Mouse (Mus musculus): ENCODE measurements around the gene Cd59b. TPM values are rescaled to one million over a fixed set of nuclear protein-coding genes. Genes with fewer than 3 reads are reported as not detected.

Cd59b gene
- polyA plus RNA-seq (2014; fragmentation: Nextera tagmentation; extraction: Ambion mirVana) = 5.3 and 5.5 TPM in 2 replicates

DNA sequence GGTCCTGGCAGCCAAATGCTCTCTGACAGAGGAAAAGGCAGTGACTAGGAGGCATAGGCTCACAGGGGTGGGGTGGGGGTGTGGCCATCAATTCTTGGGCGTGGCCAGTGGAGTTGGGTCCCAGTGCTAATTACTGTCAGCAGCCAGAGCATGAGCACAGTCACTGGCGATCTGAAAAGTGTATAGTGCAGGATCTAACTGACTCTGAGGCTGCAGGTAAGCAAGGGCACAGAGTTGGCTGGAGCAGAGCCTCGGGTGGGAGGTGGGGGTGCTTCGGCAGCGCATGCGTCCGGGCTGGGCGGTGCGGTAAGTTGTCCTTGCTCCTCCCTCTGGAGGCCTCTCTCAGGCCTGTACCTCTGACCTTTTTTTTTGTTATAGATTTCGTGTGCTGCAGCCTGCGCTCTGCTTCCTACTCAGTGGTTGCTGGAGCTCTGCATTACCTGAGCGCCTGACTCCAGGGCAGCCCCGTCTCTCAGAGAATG lies at the start of gene Cd59b:
Gene Cd59b (plus strand): TSS at position 146 of the 482 bp plus-strand sequence.
- ATAC-seq (ENCODE audit: low read depth) (peak; percentile 90), DNase-seq (ENCODE audit: low spot score) (peak; percentile 80)
- under 1% methylated on average over 13 of the region's 13 CpGs for WGBS
- Histone ChIP-seq H3K4me1 (ENCODE audit: control insufficient read depth, insufficient read depth, low read length) (0 out of 2 replicates have a peak, but pooled peaks cover 5% of the 10 kb centered on the region), H3K4me3 (ENCODE audit: low read depth, low read length) (peak within 1 kb of the TSS; percentile 41), H3K9me3 (ENCODE audit: control insufficient read depth, low read length) (no peaks in the 10 kb centered on the region), H3K4me2 (ENCODE audit: low read depth, low read length) (peak within 1 kb of the TSS; percentile 58), H3K36me3 (ENCODE audit: control insufficient read depth, insufficient read depth, low read length) (no peaks in the 10 kb centered on the region), H3K27me3 (replicated peaks; ENCODE audit: control insufficient read depth, insufficient read depth, low read length) (no peaks in the 10 kb centered on the region), H3K9ac (ENCODE audit: low read depth, low read length) (peak within 1 kb of the TSS; percentile 54), H3K27ac (replicated peaks; ENCODE audit: low read depth, low read length) (peak within 1 kb of the TSS; percentile 48)

DNA sequence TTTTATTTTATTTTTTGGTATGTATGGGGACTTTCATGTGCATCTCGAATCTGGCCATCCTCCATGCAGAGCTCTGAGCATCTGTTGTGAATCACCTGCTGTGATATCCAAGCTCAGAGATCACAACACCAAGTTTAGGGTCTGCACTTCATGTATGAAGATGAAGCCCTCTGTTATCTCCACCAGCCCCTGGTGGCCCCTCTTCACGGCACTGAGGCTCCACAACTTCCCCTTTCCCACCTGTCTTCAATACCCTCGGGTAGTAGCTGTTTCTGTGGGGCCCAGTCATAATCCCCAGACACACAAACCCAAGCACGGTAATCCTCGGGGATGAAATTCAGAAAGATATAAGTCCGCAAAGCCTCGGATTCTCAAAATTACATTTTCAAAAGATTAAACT lies 46.6 kb upstream of the Cd59b start:
- no peaks in the 10 kb centered on the region for H3K27me3 ChIP-seq (replicated peaks; ENCODE audit: control insufficient read depth, insufficient read depth, low read length)
- H3K27ac ChIP-seq (replicated peaks; ENCODE audit: low read depth, low read length) = no peak overlapping the region
- H3K4me2 ChIP-seq (ENCODE audit: low read depth, low read length) = no peak overlapping the region
- no peak overlapping the region for H3K9ac ChIP-seq (ENCODE audit: low read depth, low read length)
- H3K9me3 ChIP-seq (ENCODE audit: control insufficient read depth, low read length) = no peaks in the 10 kb centered on the region
- DNase-seq (ENCODE audit: low spot score) = no peak
- H3K4me1 ChIP-seq (ENCODE audit: control insufficient read depth, insufficient read depth, low read length) = no peaks in the 10 kb centered on the region
- no peak for ATAC-seq (ENCODE audit: low read depth)
- H3K4me3 ChIP-seq (ENCODE audit: low read depth, low read length) = no peak overlapping the region
- no peaks in the 10 kb centered on the region for H3K36me3 ChIP-seq (ENCODE audit: control insufficient read depth, insufficient read depth, low read length)
- 70% methylated on average over 7 of the region's 7 CpGs for WGBS

DNA sequence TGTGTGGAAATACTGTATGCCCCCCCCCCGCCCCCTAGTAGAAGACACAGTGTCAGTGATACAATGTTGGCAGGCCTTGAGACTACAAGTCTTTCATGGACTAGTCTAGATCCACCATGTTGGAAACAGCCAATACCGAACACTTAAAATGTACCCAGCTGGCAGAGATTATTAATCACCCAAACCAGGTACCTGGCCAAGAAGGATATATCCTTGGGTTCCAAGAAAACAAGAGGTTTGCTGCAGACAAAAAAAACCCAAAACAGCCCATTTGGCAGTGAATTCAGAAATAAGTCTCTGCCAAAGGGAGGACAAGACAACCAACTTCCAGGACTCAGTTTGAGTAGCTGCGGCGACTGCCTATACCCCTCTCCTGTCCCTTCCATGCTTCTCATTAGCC lies 45.0 kb upstream of the Cd59b start:
- Histone ChIP-seq H3K36me3 (ENCODE audit: control insufficient read depth, insufficient read depth, low read length) (no peaks in the 10 kb centered on the region), H3K4me3 (ENCODE audit: low read depth, low read length) (no peak overlapping the region), H3K4me2 (ENCODE audit: low read depth, low read length) (no peak overlapping the region), H3K9ac (ENCODE audit: low read depth, low read length) (no peak overlapping the region), H3K27ac (replicated peaks; ENCODE audit: low read depth, low read length) (no peak overlapping the region), H3K9me3 (ENCODE audit: control insufficient read depth, low read length) (no peaks in the 10 kb centered on the region), H3K27me3 (replicated peaks; ENCODE audit: control insufficient read depth, insufficient read depth, low read length) (no peaks in the 10 kb centered on the region), H3K4me1 (ENCODE audit: control insufficient read depth, insufficient read depth, low read length) (peaks cover 10% of the 10 kb centered on the region; the same call in 1 of the 2 replicates)
- 91% methylated on average over 4 of the region's 4 CpGs for WGBS
- DNase-seq (ENCODE audit: low spot score) (no peak), ATAC-seq (ENCODE audit: low read depth) (no peak)

DNA sequence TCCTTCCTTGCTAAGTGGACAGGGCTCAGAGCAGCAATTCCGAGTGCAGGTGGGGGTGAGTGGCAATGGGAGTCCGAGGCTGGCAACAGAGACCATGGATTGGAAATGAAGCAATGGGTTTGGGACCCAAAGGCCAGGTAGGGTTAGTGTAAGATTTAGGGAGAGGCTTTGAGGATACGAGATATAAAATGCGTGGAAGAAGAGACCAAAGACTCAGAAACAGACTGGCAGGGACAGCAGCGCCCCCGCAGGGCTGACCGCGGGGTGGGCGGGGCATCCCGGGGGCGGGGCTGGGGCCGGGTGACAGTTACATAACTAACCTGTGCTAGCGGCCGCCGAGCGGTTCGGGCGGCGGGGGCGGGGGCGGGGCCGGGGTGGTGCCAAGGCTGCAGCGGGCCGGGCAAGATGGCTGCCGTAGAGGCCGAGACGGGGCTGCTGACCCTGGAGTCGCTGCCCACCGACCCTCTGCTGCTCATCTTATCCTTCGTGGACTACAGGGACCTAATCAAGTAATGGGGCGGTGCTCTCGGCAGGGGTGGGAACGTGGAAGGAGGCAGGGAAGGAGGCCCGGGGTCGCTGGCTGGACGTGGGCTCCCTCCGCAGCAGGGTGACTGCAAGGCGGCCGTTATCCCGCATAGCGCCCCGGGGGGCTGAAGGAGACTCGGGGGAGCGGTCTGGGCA lies 42.1 kb upstream of the Cd59b start, which contains the start of gene Fbxo3:
Gene Fbxo3 (plus strand): TSS at position 264 of the 681 bp plus-strand sequence.
- H3K27ac ChIP-seq (replicated peaks; ENCODE audit: low read depth, low read length) = peak within 1 kb of the TSS; percentile 45
- ATAC-seq (ENCODE audit: low read depth) (peak; percentile 95), DNase-seq (ENCODE audit: low spot score) (peak; percentile 82)
- peak within 1 kb of the TSS; percentile 83 for H3K4me3 ChIP-seq (ENCODE audit: low read depth, low read length)
- 0 out of 2 replicates have a peak, but pooled peaks cover 7% of the 10 kb centered on the region for H3K36me3 ChIP-seq (ENCODE audit: control insufficient read depth, insufficient read depth, low read length)
- H3K27me3 ChIP-seq (replicated peaks; ENCODE audit: control insufficient read depth, insufficient read depth, low read length) = no peaks in the 10 kb centered on the region
- H3K9me3 ChIP-seq (ENCODE audit: control insufficient read depth, low read length) = no peaks in the 10 kb centered on the region
- H3K9ac ChIP-seq (ENCODE audit: low read depth, low read length) = peak within 1 kb of the TSS; percentile 92
- H3K4me2 ChIP-seq (ENCODE audit: low read depth, low read length) = peak within 1 kb of the TSS; percentile 78
- 0% methylated on average over 16 of the region's 44 CpGs for WGBS
- peaks cover 14% of the 10 kb centered on the region; the same call in 1 of the 2 replicates for H3K4me1 ChIP-seq (ENCODE audit: control insufficient read depth, insufficient read depth, low read length)

DNA sequence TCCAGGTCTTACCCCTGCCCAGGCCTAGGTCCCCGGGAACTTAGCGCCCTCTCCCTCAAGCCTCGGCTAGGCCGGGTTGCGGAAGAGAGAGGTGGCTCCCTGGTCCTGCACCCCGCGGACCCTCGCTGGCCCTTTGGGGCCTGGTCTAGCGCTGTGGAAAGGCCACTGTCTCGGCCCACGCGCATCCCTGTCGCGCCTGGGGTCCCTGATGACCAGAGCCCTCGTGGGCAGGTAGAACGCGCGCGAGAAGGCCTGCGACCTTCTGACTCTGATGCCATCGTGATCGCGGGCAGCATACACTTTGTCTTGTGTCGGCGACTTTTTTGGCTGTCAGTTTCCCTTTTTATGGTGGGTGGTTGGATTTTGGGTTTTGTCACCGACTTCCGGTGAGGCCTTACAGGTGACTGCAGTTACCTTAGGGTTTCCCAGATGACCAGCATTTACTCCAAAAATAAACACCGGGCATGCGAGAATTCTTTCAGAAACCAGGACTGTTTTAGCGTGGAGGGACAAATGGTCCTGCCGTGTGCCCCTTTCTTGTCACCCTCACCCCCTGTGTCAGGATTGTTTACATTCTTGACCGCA lies 41.4 kb upstream of the Cd59b start, which contains the start of gene 4931422A03Rik:
Gene 4931422A03Rik (minus strand): TSS at position 223 of the 585 bp plus-strand sequence.
- DNase-seq (ENCODE audit: low spot score) = no peak
- peaks cover 14% of the 10 kb centered on the region; the same call in 1 of the 2 replicates for H3K4me1 ChIP-seq (ENCODE audit: control insufficient read depth, insufficient read depth, low read length)
- peak; percentile 55 for ATAC-seq (ENCODE audit: low read depth)
- H3K9ac ChIP-seq (ENCODE audit: low read depth, low read length) = peak within 1 kb of the TSS; percentile 92
- no peaks in the 10 kb centered on the region for H3K27me3 ChIP-seq (replicated peaks; ENCODE audit: control insufficient read depth, insufficient read depth, low read length)
- peak within 1 kb of the TSS; percentile 83 for H3K4me3 ChIP-seq (ENCODE audit: low read depth, low read length)
- WGBS = 1% methylated on average over 29 of the region's 32 CpGs
- peaks cover 7% of the 10 kb centered on the region; the same call in 1 of the 2 replicates for H3K36me3 ChIP-seq (ENCODE audit: control insufficient read depth, insufficient read depth, low read length)
- no peaks in the 10 kb centered on the region for H3K9me3 ChIP-seq (ENCODE audit: control insufficient read depth, low read length)
- H3K27ac ChIP-seq (replicated peaks; ENCODE audit: low read depth, low read length) = peak within 1 kb of the TSS; percentile 45
- H3K4me2 ChIP-seq (ENCODE audit: low read depth, low read length) = peak within 1 kb of the TSS; percentile 78

DNA sequence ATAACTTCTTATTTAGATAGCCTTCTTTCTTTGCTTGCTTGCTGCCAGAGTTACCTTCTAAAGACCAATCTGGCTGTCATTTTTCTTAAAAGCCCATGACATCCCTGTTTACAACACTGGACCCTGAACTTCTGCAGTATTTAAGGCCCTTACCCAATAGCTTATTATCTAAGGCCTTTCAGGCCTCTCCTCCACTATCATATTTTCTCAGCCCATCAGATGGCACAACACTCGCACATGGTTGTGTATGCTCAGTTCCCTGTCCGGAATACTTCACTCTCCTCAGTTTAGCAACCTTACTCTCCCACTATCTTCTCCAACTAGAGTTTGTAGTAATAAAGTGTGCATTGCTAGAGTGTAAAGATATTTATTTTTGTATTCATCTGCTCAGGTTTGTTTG lies 40.6 kb upstream of the Cd59b start:
- no peaks in the 10 kb centered on the region for H3K9me3 ChIP-seq (ENCODE audit: control insufficient read depth, low read length)
- DNase-seq (ENCODE audit: low spot score) (no peak), ATAC-seq (ENCODE audit: low read depth) (no peak)
- peak overlapping the region; percentile 78 for H3K4me2 ChIP-seq (ENCODE audit: low read depth, low read length)
- H3K9ac ChIP-seq (ENCODE audit: low read depth, low read length) = peak overlapping the region; percentile 92
- H3K4me1 ChIP-seq (ENCODE audit: control insufficient read depth, insufficient read depth, low read length) = peaks cover 14% of the 10 kb centered on the region; the same call in 1 of the 2 replicates
- peaks cover 13% of the 10 kb centered on the region for H3K36me3 ChIP-seq (ENCODE audit: control insufficient read depth, insufficient read depth, low read length)
- H3K4me3 ChIP-seq (ENCODE audit: low read depth, low read length) = peak overlapping the region; percentile 83
- WGBS = 61% methylated on average over 2 of the region's 2 CpGs
- H3K27ac ChIP-seq (replicated peaks; ENCODE audit: low read depth, low read length) = no peak overlapping the region
- no peaks in the 10 kb centered on the region for H3K27me3 ChIP-seq (replicated peaks; ENCODE audit: control insufficient read depth, insufficient read depth, low read length)

DNA sequence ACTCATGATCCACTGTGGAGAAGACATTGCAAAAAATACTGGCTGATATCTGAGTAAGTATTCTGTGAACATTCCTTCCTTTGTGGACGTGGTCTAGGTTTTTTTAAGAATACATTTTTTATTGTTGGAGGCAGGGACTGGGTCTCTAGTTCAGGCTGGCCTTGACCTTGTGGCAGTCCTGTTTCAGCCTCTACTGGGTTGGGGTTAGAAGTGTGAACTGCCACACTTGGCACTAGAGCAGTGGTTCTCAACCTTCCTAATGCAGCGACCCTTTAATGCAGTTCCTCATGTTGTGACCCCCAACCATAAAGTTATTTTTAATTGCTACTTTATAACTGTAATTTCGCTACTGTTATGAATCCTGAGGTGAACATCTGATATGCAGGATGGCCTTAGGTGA lies 39.3 kb upstream of the Cd59b start:
- peaks cover 20% of the 10 kb centered on the region for H3K36me3 ChIP-seq (ENCODE audit: control insufficient read depth, insufficient read depth, low read length)
- no peak overlapping the region for H3K27ac ChIP-seq (replicated peaks; ENCODE audit: low read depth, low read length)
- no peak overlapping the region for H3K4me3 ChIP-seq (ENCODE audit: low read depth, low read length)
- H3K4me2 ChIP-seq (ENCODE audit: low read depth, low read length) = no peak overlapping the region
- no peak for ATAC-seq (ENCODE audit: low read depth)
- H3K27me3 ChIP-seq (replicated peaks; ENCODE audit: control insufficient read depth, insufficient read depth, low read length) = no peaks in the 10 kb centered on the region
- WGBS = 82% methylated on average over 3 of the region's 3 CpGs
- no peak for DNase-seq (ENCODE audit: low spot score)
- no peaks in the 10 kb centered on the region for H3K9me3 ChIP-seq (ENCODE audit: control insufficient read depth, low read length)
- no peak overlapping the region for H3K9ac ChIP-seq (ENCODE audit: low read depth, low read length)
- peaks cover 14% of the 10 kb centered on the region; the same call in 1 of the 2 replicates for H3K4me1 ChIP-seq (ENCODE audit: control insufficient read depth, insufficient read depth, low read length)

DNA sequence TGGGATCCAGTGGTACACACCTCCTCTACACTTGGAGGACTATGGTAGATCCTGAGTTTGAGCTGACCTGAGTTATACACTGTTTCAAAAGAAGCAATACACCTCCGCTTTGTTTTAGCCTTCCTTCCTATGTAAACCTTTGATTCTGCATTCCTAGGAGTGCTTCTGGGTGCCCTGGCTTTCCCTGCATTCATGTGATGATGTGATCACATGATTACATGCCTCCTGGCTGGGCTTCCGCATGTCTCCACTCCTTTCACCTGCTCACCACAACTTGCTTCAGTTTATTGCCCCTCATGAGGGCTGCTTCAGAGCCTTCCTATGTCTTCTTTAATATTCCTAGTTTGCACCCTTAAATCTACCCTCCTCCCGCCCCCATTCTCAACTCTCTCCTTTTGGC lies 37.6 kb upstream of the Cd59b start:
- Histone ChIP-seq H3K4me3 (ENCODE audit: low read depth, low read length) (no peak overlapping the region), H3K9ac (ENCODE audit: low read depth, low read length) (no peak overlapping the region), H3K36me3 (ENCODE audit: control insufficient read depth, insufficient read depth, low read length) (peaks cover 34% of the 10 kb centered on the region), H3K4me1 (ENCODE audit: control insufficient read depth, insufficient read depth, low read length) (peaks cover 14% of the 10 kb centered on the region; the same call in 1 of the 2 replicates), H3K9me3 (ENCODE audit: control insufficient read depth, low read length) (no peaks in the 10 kb centered on the region), H3K27me3 (replicated peaks; ENCODE audit: control insufficient read depth, insufficient read depth, low read length) (no peaks in the 10 kb centered on the region), H3K4me2 (ENCODE audit: low read depth, low read length) (no peak overlapping the region), H3K27ac (replicated peaks; ENCODE audit: low read depth, low read length) (no peak overlapping the region)
- no peak for DNase-seq (ENCODE audit: low spot score)
- ATAC-seq (ENCODE audit: low read depth) = no peak
- 85% methylated on average over 3 of the region's 3 CpGs for WGBS

Data from embryonic facial prominence, embryonic 14.5 days (tissue).